Mouse (Mus musculus) gastrocnemius, adult 18-20 months (tissue): ENCODE measurements around the gene Klf15. TPM values are rescaled to one million over a fixed set of nuclear protein-coding genes. Genes with fewer than 3 reads are reported as not detected.

Source experiments
- DNase-seq: peaks from one replicate; pipeline ENCODE4 v3.0.0; 2021; ENCODE audit warnings: low spot score
- total RNA-seq, 2 experiments: library from RNA; stranded (reverse); gene quantifications; 2 replicates each; pipeline ENCODE4 v1.2.3; 2021

Klf15 gene
- total RNA-seq, 2 experiments from 2014 or later: 33.8 to 73.0 TPM

GRCm38 (mm10) chr6:90491956-90492744 lies 29.8 kb downstream of the Klf15 start:
- no peak for DNase-seq

DNA sequence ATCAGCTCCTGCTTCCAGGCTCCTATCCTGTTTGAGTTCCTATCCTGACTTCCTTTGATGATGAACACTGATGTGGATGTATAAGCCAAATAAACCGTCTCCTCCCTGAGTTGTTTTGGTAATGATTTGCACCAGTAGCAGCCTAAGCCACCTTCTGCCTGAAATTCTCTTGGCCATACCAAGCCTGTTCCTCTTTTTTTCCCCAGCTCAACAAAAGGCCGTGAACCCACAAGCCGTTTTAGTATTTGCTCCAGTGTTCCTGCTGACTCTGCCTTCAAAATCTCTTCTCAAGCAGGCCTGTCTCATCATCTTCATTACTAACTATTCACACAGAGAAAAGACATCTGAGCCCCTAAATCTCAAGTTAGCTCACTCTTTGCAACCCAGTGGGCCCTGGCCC lies 31.8 kb downstream of the Klf15 start:
- no peak for DNase-seq

DNA sequence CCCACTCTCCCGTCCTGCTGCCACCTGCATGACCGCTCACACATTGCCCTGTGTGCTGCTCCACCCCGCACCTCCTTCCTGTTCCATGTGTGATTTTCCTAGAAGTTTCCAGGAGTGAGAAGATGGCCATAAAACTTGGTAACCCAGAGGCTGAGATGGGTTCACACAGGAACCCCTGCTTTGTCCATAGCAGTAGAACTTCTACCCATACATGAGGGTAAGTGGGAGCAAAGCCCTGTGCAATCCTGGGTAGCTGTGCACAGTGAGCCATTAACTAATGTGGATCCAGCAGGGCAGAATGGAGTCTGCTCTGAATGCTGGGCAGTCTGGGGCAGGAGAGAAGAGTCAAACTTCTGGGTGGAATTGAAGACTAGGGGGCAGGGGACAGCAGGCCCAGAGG lies 32.2 kb downstream of the Klf15 start:
- DNase-seq: no peak

DNA sequence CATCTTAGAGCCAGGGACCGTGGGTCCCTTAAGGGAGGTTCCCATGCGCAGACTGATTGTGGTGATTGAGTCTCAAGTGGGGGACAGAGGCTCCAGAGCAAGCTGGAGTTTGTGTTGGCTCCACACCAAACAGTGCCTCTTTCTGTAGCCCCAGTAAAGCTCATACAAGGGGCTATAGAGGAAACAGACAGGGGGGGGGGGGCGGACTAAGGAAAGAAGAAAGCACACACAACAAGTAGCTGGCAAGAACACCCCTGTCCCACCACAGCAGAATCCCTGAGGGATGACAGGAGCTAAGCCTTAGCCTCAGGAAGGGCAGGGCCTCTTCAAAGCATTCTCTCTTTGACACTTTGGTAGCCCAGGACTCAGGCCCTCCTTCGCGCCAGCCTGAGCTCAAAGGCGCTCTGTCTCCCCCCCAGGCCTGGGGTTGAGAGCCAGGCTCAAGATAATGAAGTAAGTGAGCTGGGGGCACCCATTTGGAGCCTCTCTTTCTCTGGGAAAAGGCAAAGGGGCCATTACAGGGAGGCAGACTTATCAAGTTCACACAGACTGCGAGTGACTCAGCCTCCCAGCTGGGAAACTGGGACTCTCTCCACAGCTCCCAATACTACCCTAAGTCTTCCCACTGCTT lies 33.0 kb downstream of the Klf15 start:
- no peak for DNase-seq

- DNase-seq: peak; percentile 56
These were observed 33.8 kb downstream of the Klf15 start for GRCm38 (mm10) chr6:90496217-90496616.

DNA sequence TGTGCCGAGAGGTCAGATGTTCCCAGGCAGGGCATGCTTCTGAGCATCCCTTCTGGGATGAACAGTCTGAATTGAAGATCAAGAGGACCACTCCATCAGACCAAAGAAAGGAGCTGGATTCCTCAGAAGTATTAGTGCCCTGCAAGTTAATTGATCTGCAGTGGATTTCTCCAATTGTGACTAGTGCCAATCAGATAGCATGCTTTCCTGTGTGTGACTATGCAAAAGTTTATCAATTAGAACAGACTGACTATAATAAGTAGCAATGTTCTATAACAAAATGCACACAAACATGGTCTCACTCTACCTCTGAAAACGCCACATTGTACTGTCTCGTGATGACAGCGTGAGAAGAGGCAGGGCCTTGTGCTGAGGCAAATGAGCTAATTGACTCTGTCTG lies 37.1 kb downstream of the Klf15 start:
- DNase-seq: no peak

GRCm38 (mm10) chr6:90501222-90501940 lies 39.0 kb downstream of the Klf15 start:
- peak; percentile 50 for DNase-seq

DNA sequence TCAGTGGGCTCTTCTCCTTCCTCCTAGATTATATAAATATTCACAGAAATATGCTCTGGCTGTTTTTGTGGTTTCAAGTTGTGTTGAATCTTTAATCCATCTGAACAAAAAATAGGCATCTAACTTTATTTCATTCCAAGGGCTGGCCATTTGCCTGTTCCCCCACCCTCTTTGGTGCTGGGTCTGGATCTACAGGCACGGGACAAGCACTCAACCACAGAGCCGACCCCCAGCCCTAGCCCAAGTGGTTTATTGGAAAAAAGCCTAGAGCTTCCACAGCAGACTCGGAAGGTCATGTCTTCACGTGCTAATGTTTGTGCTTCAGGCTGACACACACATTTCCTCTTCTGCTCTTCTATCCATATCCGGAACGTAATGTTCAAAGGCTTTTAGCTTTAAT lies 43.5 kb downstream of the Klf15 start:
- no peak for DNase-seq

DNA sequence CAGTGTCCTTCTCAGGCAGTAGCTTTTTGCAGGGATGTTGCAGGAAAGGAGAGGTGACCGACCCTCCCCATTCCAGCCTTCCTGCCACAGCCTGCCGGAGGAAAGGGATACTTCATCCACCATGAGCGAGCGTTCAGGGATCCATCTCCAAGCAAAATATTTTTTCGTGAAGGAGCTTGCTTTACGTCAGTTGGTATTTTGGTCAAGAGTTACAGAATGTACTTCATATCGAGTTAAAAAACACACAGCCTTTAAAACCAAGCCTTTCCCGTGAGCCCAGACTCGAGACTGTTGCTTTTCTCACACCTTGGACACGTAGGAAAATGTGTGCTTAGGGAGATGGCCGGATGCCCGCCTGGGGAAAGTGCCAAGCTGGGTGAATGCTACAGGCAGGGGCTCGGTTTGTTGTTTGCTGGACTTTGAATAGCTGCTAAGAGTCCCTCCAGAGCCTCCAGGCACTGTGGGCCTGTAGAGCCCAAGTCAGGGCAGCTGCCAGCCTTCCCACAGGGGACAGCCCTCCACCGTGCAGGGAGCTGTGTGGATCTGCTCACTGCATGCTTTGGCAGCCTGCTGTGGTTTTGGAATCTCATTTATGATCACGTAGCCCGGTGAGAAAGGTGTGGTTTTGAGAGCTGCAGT lies 44.4 kb downstream of the Klf15 start:
- DNase-seq: peak; percentile 91

GRCm38 (mm10) chr6:90507443-90507842 lies 45.1 kb downstream of the Klf15 start:
- no peak for DNase-seq

DNA sequence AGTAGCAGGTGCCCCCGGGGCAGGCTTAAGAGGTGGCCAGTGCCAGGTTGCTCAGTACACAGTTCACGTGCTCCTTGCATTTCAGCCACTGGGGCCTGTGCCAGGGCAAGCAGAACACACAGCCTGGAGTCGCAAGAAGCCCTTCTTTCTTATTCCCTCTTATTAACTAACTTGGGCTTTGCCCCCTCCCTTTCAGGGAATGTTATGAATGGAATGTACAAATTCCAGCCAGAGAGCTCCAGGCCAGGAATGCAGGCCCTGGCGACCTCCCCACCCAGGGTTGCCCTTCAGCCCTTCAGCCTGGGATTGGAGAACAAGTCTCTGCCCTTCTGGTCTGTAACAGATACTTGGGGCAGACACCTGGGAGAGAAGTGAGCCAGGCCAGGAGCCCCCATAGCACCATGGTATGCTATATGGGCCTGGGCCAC lies 45.8 kb downstream of the Klf15 start:
- peak; percentile 81 for DNase-seq

GRCm38 (mm10) chr6:90509085-90509484 lies 46.7 kb downstream of the Klf15 start:
- DNase-seq: peak; percentile 93

DNA sequence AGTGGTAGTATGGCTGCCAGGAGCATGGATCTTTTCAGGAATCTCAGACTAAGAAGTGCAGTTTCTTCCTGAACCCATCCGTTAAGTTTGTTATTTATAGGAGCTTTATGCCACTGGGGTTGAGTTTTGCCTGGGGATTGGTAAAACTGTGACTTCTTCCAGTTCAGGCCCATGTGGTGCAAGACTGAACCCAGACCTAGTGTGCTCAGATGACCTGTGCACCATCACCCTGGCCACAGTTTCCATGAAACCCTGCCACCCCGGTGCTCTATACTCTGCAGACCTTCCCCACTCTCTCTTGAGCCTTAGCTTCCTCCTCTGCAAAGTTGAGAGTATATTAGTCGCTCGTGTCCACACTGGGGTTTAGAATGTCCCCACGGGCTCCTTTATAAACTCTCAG lies 50.0 kb downstream of the Klf15 start:
- DNase-seq: no peak

- DNase-seq: no peak
These were observed 50.9 kb downstream of the Klf15 start for GRCm38 (mm10) chr6:90513074-90513856.

- DNase-seq: no peak
These were observed 52.0 kb downstream of the Klf15 start for GRCm38 (mm10) chr6:90514369-90514768.

- peak; percentile 95 for DNase-seq
These were observed 52.6 kb downstream of the Klf15 start for GRCm38 (mm10) chr6:90514883-90515405.

- DNase-seq: no peak
These were observed 56.5 kb downstream of the Klf15 start for GRCm38 (mm10) chr6:90518892-90519291.

- no peak for DNase-seq
These were observed 57.0 kb downstream of the Klf15 start for GRCm38 (mm10) chr6:90519375-90519774.
